16 mouse cellular contexts compared by ENCODE assay signal in the genomic region with DNA sequence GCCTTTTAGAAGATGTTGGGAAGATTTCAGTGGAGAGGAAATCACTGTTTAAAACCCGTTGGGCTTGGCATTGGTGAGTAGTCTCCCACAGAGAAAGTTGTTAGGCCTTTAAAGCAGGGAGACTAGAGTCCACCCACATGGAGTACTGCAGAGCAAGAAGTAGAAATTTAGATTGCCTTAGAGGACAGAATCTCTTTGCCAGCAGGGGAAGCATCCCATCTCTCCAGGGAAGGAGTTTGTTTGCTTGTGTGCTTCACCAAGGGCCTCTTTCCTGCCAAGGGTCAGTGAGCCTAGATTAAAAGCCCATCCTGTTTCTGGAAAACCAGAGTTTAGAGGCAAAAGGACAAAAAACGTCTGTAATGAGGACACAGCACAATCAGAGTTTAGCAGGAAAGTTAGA. TPM values are rescaled to one million over a fixed set of nuclear protein-coding genes. Genes with fewer than 3 reads are reported as not detected.
DNase-seq lines count a peak whose midpoint lies in the region; ATAC-seq and TF ChIP-seq lines count a peak whose summit lies in the region.
"Had no signal": no experiment of that assay in that cellular context is flagged by ENCODE, and none has a peak within 500 bp of the region (broad histone marks: within the 10 kb centered on the region; RNA-seq: fewer than 3 reads in every experiment).

No protein-coding gene starts in this region.

- no peak overlapping the region for H3K4me2 ChIP-seq in heart, embryonic 11.5 days
- H3K4me2 ChIP-seq in kidney, postnatal 0 days (ENCODE audit: low read length): no peak overlapping the region
- H3K4me2 ChIP-seq in heart, postnatal 0 days (ENCODE audit: low read depth, low read length): no peak overlapping the region
- H3K4me2 ChIP-seq: embryonic facial prominence, embryonic 15.5 days; forebrain, embryonic 12.5 days; limb, embryonic 12.5 days had no signal

- no peak for DNase-seq in heart, postnatal 36 days
- DNase-seq in kidney, postnatal 0 days (ENCODE audit: low spot score): peak; percentile 51
- DNase-seq in kidney, adult 8-10 months: no peak
- DNase-seq in NIH3T3 (ENCODE audit: low read depth): peak; percentile 28
- DNase-seq in heart, postnatal 0 days (ENCODE audit: low spot score): no peak
- DNase-seq in c-Kit-positive CD71-positive TER-119-positive erythroid progenitor cells, embryonic 14.5 days (ENCODE audit: low spot score): no peak
- DNase-seq in T-cell, adult 2 months (ENCODE audit: low spot score): no peak
- DNase-seq: adrenal gland, adult 2 months; cerebellum, adult 2 months; lung, adult 18-20 months had no signal

- intact Hi-C loops in heart, postnatal 36 days (cut with DNase I): no loop called here

- peaks cover 11% of the 10 kb centered on the region; the same call in 1 of the 2 replicates for H3K4me1 ChIP-seq in heart, embryonic 11.5 days (ENCODE audit: control insufficient read depth, insufficient read depth, low read length)
- peaks cover 7% of the 10 kb centered on the region; the same call in 1 of the 2 replicates for H3K4me1 ChIP-seq in kidney, postnatal 0 days (replicated peaks; ENCODE audit: insufficient read depth, low read length)
- H3K4me1 ChIP-seq in heart, postnatal 0 days (ENCODE audit: control insufficient read depth, insufficient read depth): peaks cover 15% of the 10 kb centered on the region

- H3K36me3 ChIP-seq in heart, embryonic 11.5 days (ENCODE audit: control insufficient read depth, insufficient read depth, low read length): no peaks in the 10 kb centered on the region
- no peaks in the 10 kb centered on the region for H3K36me3 ChIP-seq in kidney, postnatal 0 days (ENCODE audit: insufficient read depth, low read length)
- no peaks in the 10 kb centered on the region for H3K36me3 ChIP-seq in heart, postnatal 0 days (replicated peaks; ENCODE audit: control insufficient read depth, insufficient read depth, low read length)
- H3K36me3 ChIP-seq: embryonic facial prominence, embryonic 15.5 days; forebrain, embryonic 12.5 days; limb, embryonic 12.5 days had no signal

- TF ChIP-seq CTCF in kidney, postnatal 0 days (IDR thresholded peaks at IDR 0.05; ENCODE audit: low read depth): no peak
- TF ChIP-seq CTCF in heart, postnatal 0 days (IDR thresholded peaks at IDR 0.05; ENCODE audit: low read depth): no peak

- no peak for ATAC-seq in heart, embryonic 11.5 days (replicated peaks; ENCODE audit: insufficient number of reproducible peaks, low FRiP score, low TSS enrichment)
- ATAC-seq in kidney, postnatal 0 days (replicated peaks; ENCODE audit: low FRiP score, low read depth): no peak
- ATAC-seq in heart, postnatal 0 days (ENCODE audit: insufficient read depth, low read depth): no peak
- ATAC-seq: hindbrain, embryonic 16.5 days; midbrain, embryonic 16.5 days had no signal

- H3K9me3 ChIP-seq in heart, embryonic 11.5 days (replicated peaks; ENCODE audit: control insufficient read depth, low read length): no peaks in the 10 kb centered on the region
- H3K9me3 ChIP-seq in kidney, postnatal 0 days (replicated peaks; ENCODE audit: low read length): no peaks in the 10 kb centered on the region
- no peaks in the 10 kb centered on the region for H3K9me3 ChIP-seq in heart, postnatal 0 days (replicated peaks; ENCODE audit: control insufficient read depth, low read length)
- H3K9me3 ChIP-seq: embryonic facial prominence, embryonic 15.5 days; forebrain, embryonic 12.5 days; limb, embryonic 12.5 days had no signal

- TF ChIP-seq EP300 in heart, postnatal 0 days (IDR thresholded peaks at IDR 0.05; ENCODE audit: low read depth): no peak

- WGBS in heart, embryonic 11.5 days (ENCODE audit: insufficient replicate concordance): 25% methylated on average over 2 of the region's 2 CpGs
- 23% methylated on average over 2 of the region's 2 CpGs for whole genome bisulfite sequencing in kidney, postnatal 0 days
- 23% methylated on average over 2 of the region's 2 CpGs for WGBS in heart, postnatal 0 days

- H3K4me3 ChIP-seq in heart, embryonic 11.5 days (ENCODE audit: low read depth, low read length): no peak overlapping the region
- no peak overlapping the region for H3K4me3 ChIP-seq in kidney, postnatal 0 days (replicated peaks; ENCODE audit: low read depth, low read length)
- no peak overlapping the region for H3K4me3 ChIP-seq in heart, postnatal 0 days (ENCODE audit: low read depth, low read length)
- H3K4me3 ChIP-seq: embryonic facial prominence, embryonic 15.5 days; forebrain, embryonic 12.5 days; limb, embryonic 12.5 days had no signal

- 0 out of 2 replicates have a peak overlapping the region, but pooled peaks have one; percentile 29 for H3K27ac ChIP-seq in heart, embryonic 11.5 days (ENCODE audit: low read depth, low read length)
- H3K27ac ChIP-seq in kidney, postnatal 0 days: peak overlapping the region; percentile 43; the same call in 1 of the 2 replicates
- peak overlapping the region; percentile 39 for H3K27ac ChIP-seq in heart, postnatal 0 days (ENCODE audit: low read depth)
- H3K27ac ChIP-seq: embryonic facial prominence, embryonic 15.5 days; forebrain, embryonic 12.5 days; limb, embryonic 12.5 days had no signal

- no peaks in the 10 kb centered on the region for H3K27me3 ChIP-seq in heart, embryonic 11.5 days (ENCODE audit: control insufficient read depth, insufficient read depth, low read length)
- no peaks in the 10 kb centered on the region for H3K27me3 ChIP-seq in kidney, postnatal 0 days (ENCODE audit: insufficient read depth, low read length)
- no peaks in the 10 kb centered on the region for H3K27me3 ChIP-seq in heart, postnatal 0 days (ENCODE audit: control insufficient read depth, insufficient read depth, low read length)
- H3K27me3 ChIP-seq: embryonic facial prominence, embryonic 15.5 days; forebrain, embryonic 12.5 days; limb, embryonic 12.5 days had no signal

- H3K9ac ChIP-seq in heart, embryonic 11.5 days (ENCODE audit: low read depth, low read length): no peak overlapping the region
- no peak overlapping the region for H3K9ac ChIP-seq in kidney, postnatal 0 days (ENCODE audit: low read depth, low read length)
- no peak overlapping the region for H3K9ac ChIP-seq in heart, postnatal 0 days (replicated peaks; ENCODE audit: low read depth, low read length)
- H3K9ac ChIP-seq: embryonic facial prominence, embryonic 15.5 days; forebrain, embryonic 12.5 days; limb, embryonic 12.5 days had no signal

RNA-seq across cellular contexts. Expression of a gene that starts 39.4 kb away (rescaled TPM):
- 369 and 395 TPM in 2 replicates for polyA plus RNA-seq in heart, embryonic 11.5 days (2014; fragmentation: Nextera tagmentation; extraction: Ambion mirVana)
- total RNA-seq in heart, postnatal 36 days (2021): 100 to 1,000 TPM in 1 of 2 experiments, 10 to 100 TPM in 1; 96.6 to 101 TPM
- polyA plus RNA-seq in kidney, postnatal 0 days (2015; fragmentation: Nextera tagmentation; extraction: Ambion mirVana): 544 and 545 TPM in 2 replicates
- total RNA-seq in heart, postnatal 0 days (2014; rRNA removed; ENCODE audit: low replicate concordance): 267 and 313 TPM in 2 replicates
- 389 and 395 TPM in 2 replicates for polyA plus RNA-seq in heart, postnatal 0 days (2015; fragmentation: Nextera tagmentation; extraction: Ambion mirVana)

RNA-seq across cellular contexts. Expression of a gene that starts 39.5 kb away (rescaled TPM):
- 97.3 and 99.3 TPM in 2 replicates for polyA plus RNA-seq in heart, embryonic 11.5 days (2014; fragmentation: Nextera tagmentation; extraction: Ambion mirVana)
- total RNA-seq in heart, postnatal 36 days (2021): 10 to 100 TPM; 52.2 to 59.7 TPM
- 80.9 and 84.4 TPM in 2 replicates for polyA plus RNA-seq in kidney, postnatal 0 days (2015; fragmentation: Nextera tagmentation; extraction: Ambion mirVana)
- total RNA-seq in heart, postnatal 0 days (2014; rRNA removed; ENCODE audit: low replicate concordance): 192 and 229 TPM in 2 replicates
- 99.9 and 103 TPM in 2 replicates for polyA plus RNA-seq in heart, postnatal 0 days (2015; fragmentation: Nextera tagmentation; extraction: Ambion mirVana)

Comparison
In these comparisons a context has a peak if more than half of its experiments do, and no peak if none do; other contexts are left out.
1. DNase-seq: peak in kidney, postnatal 0 days (single experiment) and NIH3T3 (single experiment); none in heart, postnatal 36 days (0 of 2), kidney, adult 8-10 months (0 of 2), heart, postnatal 0 days (single experiment), c-Kit-positive CD71-positive TER-119-positive erythroid progenitor cells, embryonic 14.5 days (single experiment) and T-cell, adult 2 months (single experiment).
2. Peak in every context shown above with its lines, with median percentiles within 50 percentile points of each other: H3K27ac ChIP-seq.